Mouse (Mus musculus) C2C12 (cell line): ENCODE results near the gene Aff3.

Experiments
- CTCF ChIP-seq: IDR thresholded peaks from one replicate; pipeline ENCODE4 v1.5.1; 2011; ENCODE audit not compliant: control insufficient read depth, insufficient read depth, insufficient read length
- MYOG ChIP-seq: IDR thresholded peaks from one replicate; pipeline ENCODE4 v1.6.1; 2011; ENCODE audit not compliant: control insufficient read depth, insufficient read length; ENCODE audit errors: extremely low read depth
- USF1 ChIP-seq: IDR thresholded peaks from one replicate; pipeline ENCODE4 v1.6.1; 2011; ENCODE audit warnings: low read depth, mild to moderate bottlenecking, control low read depth, moderate library complexity

GRCm38 (mm10) chr1:38449816-38450478, 214.8 kb downstream of the Aff3 start:
- TF ChIP-seq CTCF = no peak
- TF ChIP-seq USF1 = no peak
- no peak for TF ChIP-seq MYOG
